Mouse (Mus musculus): ENCODE measurements at regions not wholly inside any gene's neighbourhood (a gene's known extent, or its start where the extent isn't known, plus 50 kb on each side); places are given as distances from the start of the nearest gene placed in this dataset.

DNA sequence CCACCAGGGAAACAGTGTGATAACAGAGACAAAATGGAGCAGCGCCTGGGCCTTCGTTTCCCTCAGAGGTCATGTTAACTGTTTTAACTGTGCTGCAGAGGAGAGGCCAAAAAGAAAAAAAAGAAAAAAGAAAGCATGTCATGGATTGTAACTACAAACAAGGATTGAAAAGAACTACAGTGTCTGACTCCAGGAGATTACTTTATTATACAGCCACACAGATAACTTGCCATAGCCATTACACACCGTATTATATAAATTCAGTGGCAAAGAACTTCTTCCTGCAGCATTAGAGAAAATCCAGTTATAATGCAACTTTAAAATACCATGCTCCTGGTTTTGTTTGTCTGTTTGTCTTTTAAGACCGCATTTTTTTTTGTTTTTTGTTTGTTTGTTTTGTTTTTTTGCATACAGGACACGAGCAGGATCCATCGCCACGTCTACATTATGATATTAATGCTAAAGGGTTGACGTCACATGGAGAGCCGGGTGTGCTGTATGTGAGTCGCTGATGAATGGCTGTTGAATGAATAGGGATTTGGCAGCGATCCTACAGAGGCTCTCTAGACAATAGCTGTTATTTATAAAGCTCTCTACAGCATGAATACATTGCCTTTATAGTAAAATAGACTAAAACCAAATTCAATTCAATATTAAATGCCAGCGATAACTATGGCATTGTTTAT, 126.4 kb upstream of the Ift57 start:
- DNase-seq (ENCODE audit: low read depth, low spot score): peak; percentile 74

GRCm38 (mm10) chr16:49573171-49573517, 125.9 kb upstream of the Ift57 start:
- no peak for DNase-seq (ENCODE audit: low read depth, low spot score)

- no peak for DNase-seq (ENCODE audit: low read depth, low spot score)
Measured at GRCm38 (mm10) chr16:49578976-49579375, 120.1 kb upstream of the Ift57 start.

DNA sequence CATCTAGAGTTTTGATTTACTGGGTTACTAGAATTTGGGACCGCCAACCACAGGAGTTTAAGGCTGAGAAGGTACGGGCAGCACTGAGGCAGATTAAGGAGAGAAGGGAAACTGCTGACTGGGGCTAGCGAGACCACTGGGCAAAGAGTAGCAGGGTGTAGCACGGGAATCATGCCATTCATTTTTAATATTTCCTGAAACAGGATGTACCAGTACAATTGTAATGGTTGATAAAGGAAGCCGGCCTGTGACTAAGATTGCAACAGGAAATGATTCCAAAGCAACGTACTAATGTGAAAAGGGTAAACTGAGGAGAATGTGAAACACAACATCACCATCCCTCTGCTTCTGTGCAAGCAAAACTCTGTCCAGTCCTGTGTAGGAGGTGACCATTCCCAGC, 118.3 kb upstream of the Ift57 start:
- DNase-seq (ENCODE audit: low read depth, low spot score): no peak

DNA sequence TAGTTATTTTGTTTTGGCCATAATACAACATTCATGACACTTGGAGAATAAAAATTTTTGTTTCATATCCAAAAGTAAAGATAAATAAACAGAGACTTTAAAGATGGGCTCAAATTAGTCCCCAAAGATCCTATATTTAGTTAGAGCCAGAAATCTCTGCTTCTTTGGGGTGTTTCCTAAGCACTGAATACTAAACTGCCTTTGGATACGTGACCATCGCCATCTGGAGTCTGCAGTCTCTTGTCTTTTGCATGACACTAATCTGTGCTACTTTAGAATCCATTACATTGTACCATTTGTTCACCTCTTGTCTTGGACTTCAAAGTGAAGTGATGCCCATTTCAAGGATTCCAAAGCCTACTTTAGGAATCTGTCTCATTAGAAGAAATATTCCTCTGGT, 92.5 kb upstream of the Ift57 start:
- DNase-seq (ENCODE audit: low read depth, low spot score): peak; percentile 77

DNA sequence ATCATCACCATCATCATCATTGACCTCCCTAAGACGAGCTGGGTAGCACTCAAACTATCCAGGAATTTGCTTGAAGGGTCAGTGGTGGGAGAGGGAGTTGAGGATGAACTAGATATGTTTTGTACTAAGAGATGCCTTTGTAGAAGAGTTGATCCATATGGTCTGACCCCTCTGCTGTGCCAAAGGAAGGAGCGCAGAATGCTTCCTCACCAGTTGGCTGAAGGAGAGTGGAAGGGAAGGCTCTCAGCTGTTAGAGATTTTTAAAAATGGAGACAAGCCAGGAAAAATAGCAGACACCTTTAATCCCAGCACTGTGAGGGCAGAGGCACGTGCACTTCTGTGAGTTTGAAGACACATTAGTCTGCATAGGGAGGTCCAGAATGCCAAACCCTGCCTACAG, 84.2 kb upstream of the Ift57 start:
- DNase-seq (ENCODE audit: low read depth, low spot score): peak; percentile 46

DNA sequence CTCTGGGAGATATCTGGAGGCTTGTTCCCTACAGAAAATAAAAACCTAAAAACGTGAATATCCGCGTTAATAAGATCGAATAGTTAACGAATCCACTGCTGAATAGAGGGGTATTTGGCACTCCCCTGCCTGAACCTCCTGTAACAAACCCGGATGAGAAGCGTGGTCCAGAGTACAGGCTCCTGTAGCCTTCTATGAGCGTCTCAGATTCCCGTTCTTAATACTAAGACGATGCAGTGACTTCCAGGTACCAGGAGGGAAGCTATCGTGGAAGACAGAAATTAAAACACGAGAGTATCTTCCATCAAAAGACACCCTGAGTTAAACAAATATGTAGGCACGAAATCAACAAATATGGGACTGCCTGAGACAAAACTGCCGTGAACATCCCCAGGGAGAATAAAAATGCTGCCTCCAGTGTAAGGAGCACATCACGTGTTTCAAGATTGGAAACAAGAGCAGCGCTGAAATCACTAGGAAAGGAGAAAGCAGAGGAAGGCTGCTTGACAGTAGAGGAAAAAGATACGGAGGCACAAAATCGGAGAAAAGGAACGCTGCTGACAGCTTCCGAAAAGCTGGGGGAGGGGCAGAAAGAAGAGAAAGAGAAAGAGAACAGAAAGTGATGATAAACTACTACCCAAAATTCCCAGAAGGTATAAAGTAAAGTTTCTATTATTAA, 83.6 kb upstream of the Ift57 start:
- DNase-seq (ENCODE audit: low read depth, low spot score): peak; percentile 63

DNA sequence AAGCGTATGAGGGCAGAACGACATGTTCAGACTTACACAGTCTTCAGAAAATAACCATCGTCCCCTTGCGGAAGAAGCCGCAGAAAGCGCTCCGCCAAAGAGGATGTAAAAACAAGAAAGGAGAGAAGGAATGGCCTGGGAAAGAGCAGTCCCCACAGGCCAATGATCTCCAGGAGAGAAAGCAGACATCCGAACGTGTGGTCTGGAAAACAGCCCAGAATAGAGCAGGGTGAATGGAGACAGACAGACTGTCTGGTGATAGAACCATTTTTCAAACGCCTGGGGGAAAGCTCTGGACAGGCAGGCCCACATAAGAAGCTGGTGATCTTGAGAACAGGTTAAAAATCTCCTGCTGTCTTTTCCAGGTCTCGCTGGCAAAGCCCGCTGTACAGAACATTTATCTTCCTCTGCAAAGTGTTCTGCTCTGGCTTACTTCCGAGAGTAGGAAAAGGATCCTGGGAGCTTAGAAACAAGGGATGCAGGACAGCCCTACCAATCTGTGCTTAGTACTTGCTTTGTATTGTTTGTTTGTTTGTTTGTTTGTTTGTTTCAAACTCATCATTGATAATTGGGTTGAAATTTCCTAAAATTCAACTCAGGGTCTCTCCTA, 82.7 kb upstream of the Ift57 start:
- peak; percentile 75 for DNase-seq (ENCODE audit: low read depth, low spot score)

GRCm38 (mm10) chr16:49633502-49633901, 65.5 kb upstream of the Ift57 start:
- DNase-seq (ENCODE audit: low read depth, low spot score): peak; percentile 83

DNA sequence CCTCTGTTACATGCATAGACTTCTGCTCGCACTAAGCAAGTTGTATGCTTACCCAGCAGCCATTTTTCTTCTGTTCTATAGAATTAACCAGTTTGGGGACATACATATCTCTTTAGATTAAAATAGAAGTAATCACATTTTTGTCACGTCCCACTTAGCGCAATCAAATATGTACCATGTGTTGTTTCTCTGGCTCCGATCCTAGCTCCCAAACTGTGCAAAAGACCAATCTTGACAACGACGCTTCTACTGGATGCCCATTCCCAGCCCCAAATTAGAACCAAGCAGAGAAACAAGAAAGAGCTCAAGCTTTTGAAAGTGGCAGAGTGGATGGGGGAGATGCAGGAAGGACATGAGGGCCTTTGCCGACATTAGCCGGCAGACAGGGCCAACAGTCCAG, 63.5 kb upstream of the Ift57 start:
- peak; percentile 55 for DNase-seq (ENCODE audit: low read depth, low spot score)

DNA sequence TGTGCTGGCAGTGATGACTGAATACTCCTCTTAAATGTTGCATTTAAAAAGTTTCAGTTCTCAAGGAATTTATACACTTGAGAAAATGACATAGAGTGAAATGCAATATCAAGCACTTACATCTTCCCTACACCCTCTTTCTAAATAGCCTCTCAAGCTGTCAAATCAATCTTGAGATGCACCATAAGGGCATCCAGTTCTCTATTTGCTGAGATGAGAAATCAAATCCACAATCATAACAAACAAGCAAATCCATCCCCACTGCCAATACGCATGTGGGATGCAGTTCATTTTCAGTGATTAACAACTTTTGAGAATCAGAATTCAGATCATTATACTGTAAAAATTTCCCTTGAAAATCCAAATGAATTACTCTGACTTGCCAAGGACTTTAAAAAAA, 62.6 kb upstream of the Ift57 start:
- no peak for DNase-seq (ENCODE audit: low read depth, low spot score)

- no peak for DNase-seq (ENCODE audit: low read depth, low spot score)
Measured at GRCm38 (mm10) chr16:49642696-49643095, 56.3 kb upstream of the Ift57 start.

DNA sequence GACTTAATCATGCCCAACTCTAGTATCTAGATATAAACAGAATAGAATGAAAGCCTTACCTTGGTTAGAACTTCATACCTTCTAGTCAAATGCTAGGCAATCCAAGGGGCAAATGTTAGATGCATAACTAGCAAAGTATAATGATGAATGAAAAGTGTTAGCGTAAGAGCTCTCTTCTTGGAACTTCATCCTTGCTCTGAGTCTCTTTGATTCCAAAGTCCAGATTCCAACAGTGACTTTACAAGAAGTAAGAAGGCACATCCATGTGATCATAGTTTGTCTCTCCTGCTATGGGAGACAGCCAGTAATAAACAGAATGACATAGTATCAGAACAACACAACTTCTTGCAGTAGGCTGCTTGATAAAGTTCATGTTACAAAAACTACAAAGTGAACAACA, 54.6 kb upstream of the Ift57 start:
- no peak for DNase-seq (ENCODE audit: low read depth, low spot score)

DNA sequence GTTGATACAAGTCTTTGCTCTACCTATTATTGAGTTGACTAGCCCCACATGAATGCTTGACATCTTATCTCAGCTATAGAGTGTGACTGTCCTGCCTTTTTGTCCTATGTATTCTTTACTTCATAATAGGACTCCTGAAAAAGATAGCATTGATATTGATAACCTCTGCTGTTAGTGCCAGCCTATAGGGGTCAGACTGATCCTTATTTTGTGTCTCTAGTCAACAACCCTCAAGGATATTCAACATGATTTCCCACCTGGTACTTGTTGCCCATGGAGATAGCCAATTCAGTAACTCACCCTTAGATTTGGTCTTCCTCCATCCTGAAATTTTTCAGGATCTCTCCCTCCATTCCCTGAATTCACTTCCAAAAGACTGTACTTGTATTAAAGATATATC, 52.6 kb upstream of the Ift57 start:
- DNase-seq (ENCODE audit: low read depth, low spot score): no peak
